Comparison of ENCODE assay signal across 12 mouse cellular contexts in genomic region chr6:112546033-112546432, GRCm38 (mm10).
"Had no signal": no experiment of that assay in that cellular context is flagged by ENCODE, and none has a peak within 500 bp of the region (broad histone marks: within the 10 kb centered on the region; RNA-seq: fewer than 3 reads in every experiment).

No protein-coding gene starts in this region.

- H3K27me3 ChIP-seq: neural tube, embryonic 13.5 days; stomach, embryonic 15.5 days had no signal

- H3K9me3 ChIP-seq: midbrain, embryonic 10.5 days; neural tube, embryonic 13.5 days; stomach, embryonic 15.5 days had no signal

- H3K4me1 ChIP-seq: midbrain, embryonic 10.5 days; neural tube, embryonic 13.5 days; stomach, embryonic 15.5 days had no signal

- ATAC-seq: midbrain, embryonic 16.5 days had no signal

- H3K4me2 ChIP-seq: lung, embryonic 14.5 days; neural tube, embryonic 13.5 days; stomach, embryonic 15.5 days had no signal

- H3K36me3 ChIP-seq: midbrain, embryonic 10.5 days; neural tube, embryonic 13.5 days; stomach, embryonic 15.5 days had no signal

- H3K27ac ChIP-seq: midbrain, embryonic 10.5 days; neural tube, embryonic 13.5 days; stomach, embryonic 15.5 days; stomach, postnatal 0 days had no signal

- H3K9ac ChIP-seq: lung, embryonic 14.5 days; neural tube, embryonic 13.5 days; stomach, embryonic 15.5 days had no signal

- H3K4me3 ChIP-seq: midbrain, embryonic 10.5 days; myocyte; neural tube, embryonic 13.5 days; stomach, embryonic 15.5 days had no signal

- DNase-seq: lung, adult 18-20 months; lung, embryonic 14.5 days; lung, postnatal 10 days; lung, postnatal 4 days; midbrain, embryonic 14.5 days; right cerebral cortex, postnatal 14 days had no signal
